16 mouse cellular contexts compared by ENCODE assay signal in genomic region chr9:94955645-94956044, GRCm38 (mm10).
DNase-seq lines count a peak whose midpoint lies in the region; ATAC-seq lines count a peak whose summit lies in the region.
"Had no signal": no experiment of that assay in that cellular context is flagged by ENCODE, and none has a peak within 500 bp of the region (broad histone marks: within the 10 kb centered on the region; RNA-seq: fewer than 3 reads in every experiment).

No protein-coding gene starts in this region.

- H3K9ac ChIP-seq in heart, embryonic 15.5 days, result no peak overlapping the region
- H3K9ac ChIP-seq: embryonic facial prominence, embryonic 13.5 days; limb, embryonic 13.5 days had no signal

- 40% methylated on average over 2 of the region's 2 CpGs for WGBS in heart, embryonic 15.5 days

- no peaks in the 10 kb centered on the region for H3K36me3 ChIP-seq in heart, embryonic 15.5 days
- H3K36me3 ChIP-seq: embryonic facial prominence, embryonic 13.5 days; forebrain, embryonic 10.5 days had no signal

- no peaks in the 10 kb centered on the region for H3K9me3 ChIP-seq in heart, embryonic 15.5 days (replicated peaks)
- H3K9me3 ChIP-seq: embryonic facial prominence, embryonic 13.5 days had no signal

- DNase-seq in embryo, embryonic 9.5 days (ENCODE audit: extremely low spot score), result peak; percentile 9
- DNase-seq in embryo, embryonic 11 days, result no peak
- DNase-seq in 416B (ENCODE audit: low read depth), result peak; percentile 11
- DNase-seq in naive thymus-derived CD4-positive, alpha-beta T cell, adult 2 months (ENCODE audit: low read depth), result peak; percentile 44
- no peak for DNase-seq in lung, postnatal 36 days
- DNase-seq in urinary bladder, adult 2 months (ENCODE audit: low spot score), result no peak
- DNase-seq in lung, postnatal 25 days (ENCODE audit: low spot score), result no peak
- DNase-seq: adrenal gland, adult 8-10 months; cerebellum, postnatal 10 days; lung, adult 2 months had no signal

- no peak overlapping the region for H3K4me2 ChIP-seq in heart, embryonic 15.5 days
- H3K4me2 ChIP-seq: embryonic facial prominence, embryonic 13.5 days; limb, embryonic 13.5 days had no signal

- 0 out of 2 replicates have a peak, but pooled peaks have one; percentile 31 for ATAC-seq in heart, embryonic 15.5 days (replicated peaks; ENCODE audit: insufficient number of reproducible peaks, insufficient read depth, low FRiP score, low read depth)
- ATAC-seq: intestine, embryonic 16.5 days had no signal

- H3K27ac ChIP-seq in heart, embryonic 15.5 days, result no peak overlapping the region
- H3K27ac ChIP-seq: embryonic facial prominence, embryonic 13.5 days; forebrain, embryonic 10.5 days; left cerebral cortex, adult 2 months; limb, embryonic 13.5 days had no signal

- no peaks in the 10 kb centered on the region for H3K27me3 ChIP-seq in heart, embryonic 15.5 days
- H3K27me3 ChIP-seq: embryonic facial prominence, embryonic 13.5 days; limb, embryonic 13.5 days had no signal

- H3K4me3 ChIP-seq in heart, embryonic 15.5 days, result no peak overlapping the region
- H3K4me3 ChIP-seq: embryonic facial prominence, embryonic 13.5 days; forebrain, embryonic 10.5 days; left cerebral cortex, adult 2 months; limb, embryonic 13.5 days had no signal

- H3K4me1 ChIP-seq in heart, embryonic 15.5 days (replicated peaks), result no peaks in the 10 kb centered on the region; the same call in 1 of the 2 replicates
- H3K4me1 ChIP-seq: embryonic facial prominence, embryonic 13.5 days; limb, embryonic 13.5 days had no signal

Comparison
In these comparisons a context has a peak if more than half of its experiments do, and no peak if none do; other contexts are left out.
1. DNase-seq: peak in embryo, embryonic 9.5 days (single experiment), 416B (single experiment) and naive thymus-derived CD4-positive, alpha-beta T cell, adult 2 months (single experiment); none in embryo, embryonic 11 days (single experiment), lung, postnatal 36 days (single experiment), urinary bladder, adult 2 months (single experiment) and lung, postnatal 25 days (single experiment).